Mouse (Mus musculus) left cerebral cortex, adult 18-20 months (tissue): ENCODE data around the gene Rabgap1l. TPM values are rescaled to one million over a fixed set of nuclear protein-coding genes. Genes with fewer than 3 reads are reported as not detected.

Experiments
- DNase-seq, 2 experiments: peaks; one replicate each; pipeline ENCODE4 v3.0.0; 2021 to 2022; ENCODE audit warnings: low spot score in 2 of 2, mixed read lengths in 1 of 2
- total RNA-seq, 2 experiments: library from RNA; stranded (reverse); gene quantifications; 2 replicates each; pipeline ENCODE4 v1.2.3; 2021

The Rabgap1l gene
- total RNA-seq, 2 experiments from 2014 or later, result 205 to 221 TPM

DNA sequence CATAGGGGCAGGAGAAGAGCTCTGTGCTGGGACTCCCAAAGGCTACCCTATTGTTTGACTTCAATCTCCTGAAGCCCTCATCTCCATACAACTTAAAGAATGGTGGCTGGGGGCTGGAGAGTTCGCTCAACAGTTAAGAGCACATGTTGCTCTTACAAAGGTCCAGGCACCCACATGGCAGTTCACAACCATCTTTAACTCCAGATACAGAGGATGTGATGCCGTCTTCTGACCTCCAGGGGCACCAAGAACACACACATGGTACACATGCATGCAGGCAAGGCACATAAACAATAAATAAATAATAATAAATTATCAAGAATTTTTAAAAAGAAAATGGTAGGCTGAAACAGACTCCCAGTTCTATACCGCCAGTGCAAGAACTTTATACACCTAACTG lies 3.1 kb downstream of the Rabgap1l start:
- DNase-seq, result no peak

DNA sequence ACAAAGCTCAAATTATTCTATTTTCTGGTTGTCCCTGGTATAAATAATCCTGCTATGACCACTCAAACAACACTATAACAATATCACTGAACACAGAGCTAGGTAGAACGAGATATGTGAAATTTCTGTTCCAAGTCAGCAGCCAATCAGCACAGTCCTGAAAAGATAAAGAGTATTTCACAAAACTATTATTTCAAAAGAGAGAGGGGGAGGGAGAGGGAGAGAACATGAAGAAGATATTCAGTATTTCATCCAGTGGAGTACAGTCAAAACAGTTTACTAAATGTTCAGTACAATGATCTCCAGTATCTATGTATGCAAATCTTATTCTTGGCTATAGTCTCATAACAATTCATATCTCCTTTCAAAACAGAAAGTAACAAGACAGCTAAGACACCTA lies 5.1 kb downstream of the Rabgap1l start:
- DNase-seq, result no peak

DNA sequence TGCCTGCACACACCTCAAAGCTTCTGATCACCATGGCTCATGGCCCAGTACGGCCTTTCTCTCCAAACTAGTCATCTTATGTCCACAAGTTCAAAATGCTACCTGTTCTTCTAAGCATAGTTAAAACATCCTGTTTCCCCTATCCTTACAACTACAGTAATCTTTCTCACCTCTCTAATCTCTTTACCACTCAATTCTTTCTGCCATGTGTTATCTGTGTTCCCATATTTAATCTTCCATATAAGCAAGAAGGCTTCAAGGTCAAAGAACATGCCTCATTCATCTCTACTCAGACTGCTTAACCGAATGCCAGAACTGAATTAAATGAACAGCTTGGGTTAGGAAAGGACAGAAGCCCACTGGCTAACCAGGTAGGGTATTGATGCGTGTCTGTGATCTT lies 5.8 kb downstream of the Rabgap1l start:
- no peak for DNase-seq

DNA sequence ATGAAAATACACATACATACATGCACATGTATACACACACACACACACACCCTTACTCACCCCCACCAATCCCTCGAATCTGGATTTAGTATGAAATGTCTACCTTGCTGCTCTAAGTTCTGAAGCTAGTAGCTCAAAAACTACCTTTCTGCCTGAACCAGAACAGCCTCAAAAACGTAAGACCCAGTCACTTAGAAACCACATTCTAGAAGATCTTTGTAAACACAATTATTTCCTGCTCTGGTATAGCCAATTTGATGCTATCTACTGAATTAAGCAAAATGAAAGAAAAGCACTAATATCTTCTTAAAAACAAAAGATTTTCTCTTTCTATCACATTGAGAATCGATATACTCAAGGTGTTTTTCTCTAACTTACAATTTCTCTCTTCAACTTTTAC lies 6.4 kb downstream of the Rabgap1l start:
- DNase-seq, result no peak

- no peak for DNase-seq
Measured at GRCm38 (mm10) chr1:160785681-160786225, 7.3 kb downstream of the Rabgap1l start.

DNA sequence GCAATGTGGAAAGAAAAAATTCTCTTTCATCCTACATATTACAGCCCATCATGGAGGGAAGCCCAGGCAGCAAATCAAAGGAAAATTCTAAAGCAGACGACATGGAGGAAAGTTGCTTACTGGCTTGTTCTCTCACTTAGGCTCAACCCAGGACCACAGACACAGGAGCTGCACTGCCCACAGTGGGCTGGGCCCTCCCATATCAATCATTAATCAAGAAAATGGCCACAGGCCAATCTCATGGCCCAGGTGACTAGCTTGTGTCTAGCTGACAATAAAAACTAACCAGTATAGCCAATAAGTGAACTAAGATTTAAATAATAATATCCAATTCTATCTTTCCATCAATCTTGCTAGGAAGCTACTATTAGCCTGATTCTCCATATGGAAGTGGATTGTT lies 8.9 kb downstream of the Rabgap1l start:
- no peak for DNase-seq

GRCm38 (mm10) chr1:160774166-160774565 lies 18.8 kb downstream of the Rabgap1l start:
- DNase-seq, result no peak

- DNase-seq, result no peak
Measured at GRCm38 (mm10) chr1:160765565-160765964, 27.4 kb downstream of the Rabgap1l start.

DNA sequence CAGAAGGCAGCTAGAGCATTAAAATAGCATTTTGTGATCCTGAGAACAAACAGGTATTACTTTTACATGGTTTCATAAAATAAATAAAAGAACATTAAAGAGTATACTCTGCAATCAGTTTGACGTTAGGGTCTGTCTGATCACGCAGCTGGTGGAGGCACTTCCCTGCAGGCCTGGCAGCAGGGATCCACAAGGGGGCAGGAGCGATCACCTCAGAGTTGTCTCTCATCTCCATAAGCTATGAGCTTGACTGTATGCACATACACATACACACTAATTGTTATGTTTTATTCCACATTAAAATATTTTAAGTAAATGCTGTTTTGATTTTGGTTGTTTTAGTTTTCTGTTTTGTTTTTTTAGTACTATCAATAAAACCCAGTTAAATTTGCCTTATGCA lies 34.8 kb downstream of the Rabgap1l start:
- peak; percentile 36 to 52 for DNase-seq

GRCm38 (mm10) chr1:160755359-160755758 lies 37.7 kb downstream of the Rabgap1l start:
- no peak for DNase-seq

DNA sequence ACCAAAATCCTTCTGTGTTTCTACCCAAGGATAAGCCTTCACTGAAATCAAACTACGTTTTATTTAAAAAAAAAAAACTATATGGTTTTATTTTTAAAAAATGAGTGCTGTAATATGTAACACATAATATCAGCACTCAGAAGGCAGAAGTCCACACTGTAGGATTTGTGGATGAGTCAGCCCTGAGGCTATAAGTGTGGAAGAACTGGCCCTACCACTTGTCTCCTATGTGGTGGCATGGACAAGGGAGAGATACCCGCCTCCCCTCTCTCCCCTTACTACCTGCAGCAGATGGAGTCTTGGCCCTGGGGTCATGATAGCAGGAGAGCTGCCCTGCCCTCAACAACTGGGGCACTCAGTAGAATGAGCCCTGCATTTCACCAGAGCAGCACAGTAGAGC lies 42.4 kb downstream of the Rabgap1l start:
- DNase-seq, result no peak

GRCm38 (mm10) chr1:160746786-160747185 lies 46.2 kb downstream of the Rabgap1l start:
- no peak for DNase-seq

DNA sequence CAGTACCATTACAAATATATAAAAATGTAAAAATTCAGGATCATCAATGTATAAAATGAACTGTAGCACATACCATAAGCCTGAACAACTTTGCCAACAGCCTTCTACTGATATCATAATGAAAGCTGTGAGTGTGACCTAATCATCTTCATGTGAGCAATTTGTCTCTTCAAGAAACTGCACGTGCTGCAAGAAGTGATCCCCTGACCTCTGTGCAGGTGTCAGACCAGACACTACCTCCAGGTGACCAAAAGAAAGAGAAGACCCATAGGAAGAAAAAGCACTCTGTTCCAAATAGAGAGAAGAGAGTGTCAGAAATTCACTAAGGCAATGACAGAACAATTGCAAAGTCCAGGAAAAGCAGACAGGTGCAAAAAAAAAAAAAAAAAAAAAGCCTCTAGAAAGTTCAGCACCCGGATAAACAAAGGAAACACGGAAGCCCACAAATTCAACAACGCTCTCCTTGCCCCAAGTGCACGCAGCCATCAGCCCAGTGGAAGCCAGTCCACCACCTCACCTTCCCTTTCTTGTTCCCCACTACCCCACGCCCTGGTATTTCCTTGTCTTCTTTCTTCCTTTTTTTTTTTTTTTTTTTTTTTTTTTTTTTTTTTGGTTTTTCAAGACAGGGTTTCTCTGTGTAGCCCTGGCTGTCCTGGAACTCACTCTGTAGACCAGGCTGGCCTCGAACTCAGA lies 47.6 kb downstream of the Rabgap1l start:
- DNase-seq, result no peak

GRCm38 (mm10) chr1:160744009-160744408 lies 49.0 kb downstream of the Rabgap1l start:
- DNase-seq, result no peak

GRCm38 (mm10) chr1:160743229-160743628 lies 49.8 kb downstream of the Rabgap1l start:
- DNase-seq, result peak; percentile 67 to 73

- no peak for DNase-seq
Measured at GRCm38 (mm10) chr1:160740650-160741049, 52.4 kb downstream of the Rabgap1l start.

DNA sequence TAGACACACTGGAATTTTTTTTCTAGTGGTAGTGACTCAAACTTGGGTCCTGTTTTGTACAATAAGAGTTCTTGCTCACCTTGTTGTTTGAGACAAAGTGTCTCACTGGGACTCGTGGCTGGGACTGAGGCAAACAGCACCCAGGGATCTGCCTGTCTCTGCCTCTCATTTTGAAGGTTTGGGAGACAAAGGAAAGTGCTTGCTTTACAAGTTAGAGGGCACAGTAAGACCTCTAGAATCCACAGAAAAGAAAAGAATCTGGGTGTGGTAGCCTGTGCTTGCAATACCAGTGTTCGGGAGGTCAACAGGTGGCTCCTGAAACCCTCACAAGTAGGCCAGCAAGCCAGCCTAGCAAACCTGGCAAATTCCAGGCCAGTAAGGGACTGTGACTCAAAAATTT lies 58.3 kb downstream of the Rabgap1l start:
- no peak for DNase-seq

GRCm38 (mm10) chr1:160729944-160730343 lies 63.1 kb downstream of the Rabgap1l start:
- DNase-seq, result no peak

GRCm38 (mm10) chr1:160717742-160718141 lies 75.3 kb downstream of the Rabgap1l start:
- DNase-seq, result peak in 1 of 2 experiments; percentile 35

DNA sequence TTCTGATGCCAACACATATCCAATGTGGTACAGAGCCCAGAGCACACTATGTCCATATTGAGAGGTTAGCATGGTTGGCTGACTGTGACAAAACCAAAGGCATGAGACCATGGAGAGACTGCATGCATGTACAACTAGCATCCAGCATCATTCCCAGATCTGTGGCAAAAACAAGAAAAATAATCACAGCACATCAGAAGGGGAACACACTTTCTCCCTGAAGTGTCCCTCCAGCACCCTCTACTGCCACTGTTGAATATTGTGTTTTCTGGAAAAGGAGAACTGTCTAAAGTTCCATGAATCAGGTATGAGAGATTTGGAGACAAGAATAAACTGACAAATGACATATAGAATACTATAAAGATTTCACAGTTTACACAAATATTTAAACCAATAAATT lies 78.3 kb downstream of the Rabgap1l start:
- DNase-seq, result peak; percentile 21 to 36

- DNase-seq, result no peak
Measured at GRCm38 (mm10) chr1:160713887-160714286, 79.1 kb downstream of the Rabgap1l start.

- no peak for DNase-seq
Measured at GRCm38 (mm10) chr1:160713383-160713782, 79.6 kb downstream of the Rabgap1l start.

- DNase-seq, result no peak
Measured at GRCm38 (mm10) chr1:160710539-160710938, 82.5 kb downstream of the Rabgap1l start.
